Mouse (Mus musculus) colon, adult 2 months (tissue): ENCODE measurements around the gene Fbxo6. TPM values are rescaled to one million over a fixed set of nuclear protein-coding genes. Genes with fewer than 3 reads are reported as not detected.

Experiments used
- polyA plus RNA-seq: library from polyadenylated mRNA; depleted of rRNA; stranded (reverse); fragments of >200 nt; gene quantifications from 2 replicates; pipeline ENCODE4 v1.2.3, GENCODE M21; 2012; rRNA removed

Gene Fbxo6
- 65.0 and 70.9 TPM in 2 replicates for polyA plus RNA-seq

DNA sequence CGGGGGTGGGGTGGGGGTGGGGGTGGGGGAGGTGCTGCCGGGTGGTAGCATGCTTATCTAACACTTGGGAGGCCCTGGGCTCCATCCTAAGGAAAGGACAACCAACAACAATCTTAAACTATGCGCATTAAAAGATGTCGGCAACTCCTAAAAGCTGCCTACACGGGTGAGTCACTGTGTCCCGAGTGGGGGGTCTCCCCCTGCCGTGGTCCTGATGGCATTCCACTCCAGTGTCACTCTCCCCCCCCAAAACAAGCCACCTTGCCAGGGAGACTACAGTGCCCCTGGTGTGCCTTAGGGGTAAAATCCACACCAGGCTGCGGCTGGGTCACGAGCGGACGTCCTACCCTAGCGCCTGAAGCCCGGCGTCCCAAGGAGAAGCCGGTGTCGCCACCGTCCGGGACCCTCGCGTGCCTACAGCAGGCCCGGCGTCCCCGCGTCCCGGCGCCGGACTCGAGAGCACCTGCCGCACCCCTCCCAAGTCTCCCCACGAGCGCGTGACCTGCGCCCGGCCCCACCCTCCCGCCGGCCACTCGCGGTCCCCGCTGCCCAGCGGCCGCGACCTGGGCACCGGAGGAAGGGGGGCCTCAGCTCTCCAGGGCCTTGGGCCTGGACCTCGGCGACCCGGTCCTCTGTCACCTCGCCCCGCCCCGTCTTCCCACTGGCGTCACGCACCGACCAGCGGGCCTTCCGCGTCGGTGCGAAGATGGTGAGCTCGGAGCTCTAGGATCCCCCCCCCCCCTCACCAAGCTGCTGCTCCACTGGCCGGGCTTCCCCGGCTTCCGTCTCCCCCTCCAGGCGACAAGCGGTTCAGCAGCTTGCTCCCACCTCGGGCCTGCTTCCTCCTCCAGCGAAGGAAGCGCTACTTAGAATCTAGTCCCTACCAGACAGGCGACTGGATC, at the start of gene Fbxo6:
TSS of gene Fbxo6 (minus strand) at position 874 of the 902 bp plus-strand sequence.

DNA sequence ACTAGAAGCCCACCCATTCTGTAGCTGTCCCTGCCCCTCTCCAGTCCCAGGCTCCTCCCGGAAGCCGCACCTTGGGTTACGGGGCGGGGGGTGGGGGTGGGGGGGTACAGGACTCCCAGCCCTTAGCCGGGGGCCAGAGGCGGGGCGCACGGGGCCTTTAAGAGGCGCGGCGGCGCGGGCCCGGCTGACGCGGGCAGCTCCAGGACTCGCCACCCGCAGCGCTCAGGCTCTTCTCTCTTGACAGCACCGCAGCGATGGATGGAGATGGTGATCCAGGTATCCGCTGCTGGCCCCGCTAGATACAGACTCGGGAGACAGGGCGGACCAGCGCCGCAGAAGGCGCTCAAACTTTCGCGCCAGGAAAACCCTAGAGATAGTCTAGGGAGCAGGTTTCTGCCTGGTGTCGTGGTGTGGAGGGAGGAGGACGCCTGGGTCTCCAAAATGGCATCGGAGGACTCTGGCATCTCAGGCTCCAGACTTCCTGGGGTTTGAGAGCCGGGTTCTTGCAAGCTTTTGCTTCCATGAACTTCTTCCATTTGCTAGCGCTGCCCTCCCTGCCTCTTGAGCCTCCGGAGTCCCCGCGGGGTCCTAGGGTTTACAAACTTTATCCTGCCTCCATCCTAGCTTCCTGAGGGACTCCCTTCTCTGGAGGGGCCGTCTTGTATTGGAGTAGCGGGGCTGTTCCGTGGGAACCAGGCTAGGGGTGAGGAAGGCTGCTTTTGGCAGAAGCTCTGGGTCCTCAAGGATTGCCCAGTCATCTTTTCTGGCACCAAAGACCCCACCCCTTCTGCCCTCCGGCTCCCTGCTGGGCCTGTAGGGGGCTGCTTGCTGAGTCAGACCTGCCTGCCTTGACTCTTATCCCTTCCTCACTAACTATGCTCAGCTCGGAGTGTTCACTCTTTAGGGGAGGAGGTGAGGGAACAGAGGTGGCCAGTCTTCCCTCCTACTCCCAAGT, 8.8 kb upstream of the Fbxo6 start, which contains the start of the genes Fbxo44 and Fbxo2:
TSS of gene Fbxo44 (minus strand) at position 47 of the 955 bp plus-strand sequence.
TSS of gene Fbxo2 (plus strand) at position 186 of the 955 bp plus-strand sequence.

DNA sequence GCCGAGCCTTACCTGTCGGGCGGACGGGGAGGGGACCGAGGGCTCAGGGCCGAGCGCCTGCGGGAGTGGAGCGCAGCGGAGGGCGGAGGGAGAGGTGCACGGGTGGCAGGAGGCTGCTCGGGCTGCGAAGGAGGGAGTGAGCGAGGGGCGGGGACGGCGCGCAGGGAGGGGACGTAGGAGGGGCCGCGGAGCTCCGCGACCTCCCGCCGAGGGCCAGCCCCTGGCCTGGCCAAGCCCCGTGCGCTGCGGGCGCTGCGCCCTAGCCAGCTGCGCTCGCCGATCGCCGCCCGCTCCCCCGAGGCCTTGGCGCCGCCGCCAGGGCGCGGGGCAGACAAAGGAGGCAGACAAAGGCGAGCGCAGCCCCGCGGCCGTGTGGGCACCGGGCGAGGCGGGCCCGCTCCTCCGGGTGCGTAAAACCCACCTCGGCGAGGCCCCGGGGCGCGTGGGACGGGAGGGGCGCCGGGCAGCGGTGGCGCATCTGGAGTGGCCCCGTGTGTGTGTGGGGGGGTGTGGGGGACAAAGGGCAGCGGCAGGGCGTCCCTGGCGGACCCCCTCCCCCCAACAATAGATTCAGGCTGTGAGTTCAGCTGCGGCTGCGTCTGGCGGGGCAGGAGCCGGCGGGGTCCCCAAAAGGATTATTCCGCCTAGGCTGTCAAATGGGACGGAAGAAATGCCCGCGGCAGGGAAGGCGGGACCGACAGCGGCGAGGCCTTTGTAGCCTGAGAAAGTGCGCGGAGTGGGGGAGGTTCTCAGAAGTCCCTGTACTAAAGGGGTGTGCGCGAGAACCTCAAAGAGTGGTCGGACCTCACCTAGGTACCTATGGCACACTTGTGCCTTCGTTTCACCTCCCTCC, 21.2 kb downstream of the Fbxo6 start, which contains the start of gene Draxin:
TSS of gene Draxin (minus strand) at position 138 of the 853 bp plus-strand sequence.

GRCm38 (mm10) chr4:148130133-148130532, 21.8 kb downstream of the Fbxo6 start, which contains the start of gene Mad2l2:
Gene Mad2l2 (plus strand): TSS chr4:148130384.

Other genes starting within 250 kb of the Fbxo6 start
- gene Mfn2, start 247.4 kb downstream of the Fbxo6 start, polyA plus RNA-seq = 51.7 and 58.1 TPM in 2 replicates
- 28.2 and 36.6 TPM in 2 replicates for gene Plod1, start 215.4 kb downstream of the Fbxo6 start, polyA plus RNA-seq
- 200 and 218 TPM in 2 replicates for gene 2510039O18Rik, start 211.2 kb downstream of the Fbxo6 start, polyA plus RNA-seq
- gene Nppb, start 166.4 kb downstream of the Fbxo6 start, polyA plus RNA-seq = not detected in 2 replicates
- gene Nppa, start 151.4 kb downstream of the Fbxo6 start, polyA plus RNA-seq = not detected in 2 replicates
- 3.9 and 4.8 TPM in 2 replicates for gene Clcn6, start 113.3 kb downstream of the Fbxo6 start, polyA plus RNA-seq
- 21.1 and 24.5 TPM in 2 replicates for gene Mthfr, start 113.1 kb downstream of the Fbxo6 start, polyA plus RNA-seq
- gene Agtrap, start 64.1 kb downstream of the Fbxo6 start, polyA plus RNA-seq = 35.6 and 37.8 TPM in 2 replicates
- 17.8 and 18.4 TPM in 2 replicates for gene Mad2l2, start 21.8 kb downstream of the Fbxo6 start, polyA plus RNA-seq
- 0.15 and 0.57 TPM in 2 replicates for gene Draxin, start 21.4 kb downstream of the Fbxo6 start, polyA plus RNA-seq
- gene Fbxo44, start 8.3 kb upstream of the Fbxo6 start, polyA plus RNA-seq = 15.5 and 18.0 TPM in 2 replicates
- 1.7 and 2.0 TPM in 2 replicates for gene Fbxo2, start 8.5 kb upstream of the Fbxo6 start, polyA plus RNA-seq
- gene Disp3, start 135.8 kb upstream of the Fbxo6 start, polyA plus RNA-seq = 0.20 and 0.42 TPM in 2 replicates